Mouse (Mus musculus) left cerebral cortex, postnatal 4 days (tissue): ENCODE results near the gene Wwc1. TPM values are rescaled to one million over a fixed set of nuclear protein-coding genes. Genes with fewer than 3 reads are reported as not detected.

Source experiments
- DNase-seq: peaks from one replicate; pipeline ENCODE4 v3.0.0-alpha.2; 2022
- intact Hi-C: fragments of 180-260 bp; cut with DNase I; formaldehyde crosslinking; loops from one replicate; pipeline ENCODE4 v1.15.1; 2025
- total RNA-seq, 2 experiments: library from RNA; stranded (reverse); gene quantifications; 2 replicates each; pipeline ENCODE4 v1.2.3; 2021

Wwc1 gene
- total RNA-seq, result 100 to 1,000 TPM; 106 to 129 TPM

DNA sequence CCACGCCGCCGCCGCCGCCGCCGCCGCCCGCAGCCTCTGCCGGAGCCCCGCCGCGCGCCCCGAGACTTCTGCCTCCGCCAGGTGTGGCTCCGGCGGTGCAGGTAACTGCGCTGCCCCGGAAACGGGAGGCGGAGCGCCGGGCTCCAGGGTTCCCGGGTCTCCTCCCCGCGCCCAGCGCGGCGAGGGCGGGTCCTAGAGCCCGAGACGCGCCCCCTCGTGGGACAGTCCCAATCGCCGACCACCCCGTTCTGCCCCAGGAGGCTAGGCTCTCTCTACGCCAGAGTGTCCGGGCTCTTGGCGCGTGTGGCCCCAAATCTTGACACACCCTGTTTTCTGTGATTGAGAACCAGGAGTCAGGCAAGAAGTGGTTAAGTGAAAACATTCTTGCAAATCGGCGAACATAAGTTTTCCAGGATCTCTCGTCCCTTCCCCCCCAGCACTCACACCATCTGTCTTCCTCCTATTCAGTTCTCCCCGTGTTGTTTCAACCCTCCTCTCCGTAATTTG lies at the start of gene Wwc1:
Gene Wwc1, minus strand, starts transcription at position 117 of the 507 bp plus-strand sequence.
- DNase-seq, result peak; percentile 73
- intact Hi-C loops, result no loop called here

DNA sequence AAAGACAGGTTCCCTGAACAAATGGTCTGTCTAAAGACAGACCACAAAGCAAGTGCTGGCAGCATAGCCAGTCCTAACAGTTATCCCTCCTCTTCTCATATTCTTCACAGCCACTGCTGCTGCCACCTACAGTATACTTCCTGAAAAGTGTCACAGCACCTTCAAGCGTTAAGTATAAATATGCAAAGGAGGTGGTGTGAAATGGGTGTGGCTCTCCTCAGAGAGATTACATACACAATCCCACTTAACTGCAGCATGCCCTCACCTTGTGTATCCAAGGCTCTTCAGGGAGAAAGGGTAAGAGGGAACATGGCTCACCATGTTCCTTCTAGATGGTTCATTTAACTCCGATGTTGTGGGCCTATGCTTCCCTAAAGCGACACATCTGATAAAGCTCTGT lies 39.7 kb upstream of the Wwc1 start:
- intact Hi-C loops, result no loop called here
- no peak for DNase-seq

- intact Hi-C loops, result no loop called here
- DNase-seq, result no peak
Observed at GRCm38 (mm10) chr11:36013179-36013578, 32.9 kb upstream of the Wwc1 start.

- DNase-seq, result no peak
- intact Hi-C loops, result no loop called here
Observed at GRCm38 (mm10) chr11:36009281-36010208, 29.2 kb upstream of the Wwc1 start.

- DNase-seq, result no peak
- intact Hi-C loops, result loop anchor here (5.0 kb wide), 1 partner anchor 171 kb away; the partner anchor contains the start of gene Rars
Observed at GRCm38 (mm10) chr11:36002900-36003299, 22.6 kb upstream of the Wwc1 start.

DNA sequence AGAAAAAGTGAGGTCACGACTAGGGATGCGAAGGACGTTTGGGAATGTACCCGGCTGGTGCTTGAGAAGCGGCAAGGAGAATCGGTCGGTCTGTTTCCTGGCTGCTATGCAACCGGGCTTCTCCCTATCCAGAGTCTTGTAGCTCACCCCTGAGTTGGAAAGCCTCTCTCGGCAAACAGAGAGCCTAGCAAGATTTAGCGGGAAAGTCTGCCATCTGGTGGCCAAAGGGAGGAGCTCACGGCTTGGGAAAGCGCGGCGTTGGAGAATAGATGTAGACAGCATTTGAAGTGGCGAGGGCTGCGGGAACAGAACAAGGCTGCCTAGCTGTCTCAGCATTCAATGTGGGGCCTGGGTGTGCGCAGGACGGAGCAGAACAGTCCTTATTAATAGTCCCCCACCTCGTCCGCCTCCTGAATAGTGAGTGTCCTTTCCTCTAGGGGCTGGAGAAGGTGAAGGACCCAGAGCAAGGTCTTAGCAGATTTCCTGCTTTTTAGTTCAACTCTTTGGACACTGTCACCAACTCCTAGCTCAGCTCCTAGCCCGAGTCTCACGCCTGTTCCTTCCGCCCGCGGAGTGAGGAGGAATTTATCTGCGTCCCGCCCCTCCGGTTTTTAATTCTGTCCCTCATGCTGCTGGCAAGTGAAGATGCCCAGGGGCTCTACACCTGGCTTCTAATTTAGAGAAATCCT lies 21.1 kb upstream of the Wwc1 start:
- intact Hi-C loops, result loop anchor here (5.0 kb wide), 1 partner anchor 169 kb away; the partner anchor contains the start of gene Rars
- peak; percentile 89 for DNase-seq

GRCm38 (mm10) chr11:36000585-36001281 lies 20.4 kb upstream of the Wwc1 start:
- intact Hi-C loops, result loop anchor here (5.0 kb wide), 1 partner anchor 168 kb away; the partner anchor contains the start of gene Rars
- DNase-seq, result no peak

DNA sequence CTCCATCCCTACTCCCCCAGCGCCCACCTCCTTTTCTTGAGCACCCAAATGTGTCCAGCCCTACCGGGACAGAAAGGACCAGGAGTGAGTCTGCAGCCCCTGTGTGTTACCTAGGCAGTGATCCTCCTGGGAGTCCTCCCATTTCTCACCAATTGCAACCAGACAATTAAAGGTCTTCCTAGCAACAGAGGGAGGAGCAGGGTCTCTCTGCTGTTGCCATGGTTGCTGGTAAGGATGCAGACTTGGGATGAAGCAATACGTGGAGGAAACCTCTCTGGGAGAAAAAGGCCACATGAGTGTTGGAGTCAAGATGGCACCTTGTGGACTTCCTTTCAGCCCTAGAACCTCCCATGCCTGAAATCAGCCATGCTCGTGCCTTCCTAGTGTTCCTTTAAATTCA lies 19.7 kb upstream of the Wwc1 start:
- DNase-seq, result no peak
- intact Hi-C loops, result loop anchor here (5.0 kb wide), 1 partner anchor 168 kb away; the partner anchor contains the start of gene Rars

- no peak for DNase-seq
- intact Hi-C loops, result no loop called here
Observed at GRCm38 (mm10) chr11:35998048-35998447, 17.7 kb upstream of the Wwc1 start.

GRCm38 (mm10) chr11:35995310-35995709 lies 15.0 kb upstream of the Wwc1 start:
- no peak for DNase-seq
- intact Hi-C loops, result no loop called here

- intact Hi-C loops, result no loop called here
- DNase-seq, result peak; percentile 32
Observed at GRCm38 (mm10) chr11:35991846-35992245, 11.5 kb upstream of the Wwc1 start.

DNA sequence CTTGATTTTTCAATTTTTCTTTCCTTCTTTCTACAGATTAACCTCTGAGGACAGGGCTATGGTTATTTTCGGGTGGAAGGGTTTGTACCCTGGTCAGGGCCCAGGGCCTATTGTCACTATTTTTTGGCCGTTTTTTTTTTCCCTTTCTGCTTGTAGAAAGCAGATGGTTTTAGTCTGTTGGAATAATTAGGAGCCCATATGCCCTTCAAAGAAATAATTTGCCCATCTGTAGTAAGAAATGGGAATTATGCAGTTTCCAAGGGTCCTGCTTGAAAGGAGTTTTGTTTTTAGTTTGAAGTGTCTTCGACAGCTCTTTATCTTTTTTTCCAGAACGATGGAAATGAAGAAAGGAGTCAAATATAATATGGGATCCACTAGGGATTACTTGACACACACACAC lies 9.6 kb upstream of the Wwc1 start:
- intact Hi-C loops, result no loop called here
- no peak for DNase-seq

DNA sequence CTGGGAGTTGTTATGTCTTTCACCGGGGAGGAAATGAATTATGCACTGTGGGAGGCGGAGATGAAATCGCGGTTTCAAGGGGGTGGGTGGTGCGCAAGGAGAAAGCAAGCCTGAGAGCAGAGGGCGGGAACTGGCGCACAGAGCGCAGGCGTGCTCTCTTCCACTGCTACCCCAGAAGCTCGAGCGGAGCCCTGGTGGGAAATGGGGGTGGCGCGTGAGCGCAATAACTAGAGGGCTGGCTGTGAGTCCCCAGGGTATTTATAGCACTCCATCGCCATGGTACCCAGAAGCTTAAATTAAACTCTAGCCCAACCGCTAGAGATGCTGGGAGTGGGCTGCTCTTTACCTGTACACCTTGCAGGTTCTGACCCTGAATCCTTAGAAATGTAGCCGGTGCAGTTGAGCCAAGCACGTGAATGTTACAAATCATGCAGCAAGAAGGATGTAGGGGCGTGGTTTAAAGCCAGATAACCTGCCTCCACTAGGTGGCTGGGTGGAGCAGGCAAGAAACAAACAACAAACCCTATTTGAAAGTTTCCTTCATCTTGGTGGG lies 5.6 kb upstream of the Wwc1 start:
- intact Hi-C loops, result no loop called here
- peak; percentile 43 for DNase-seq

- no peak for DNase-seq
- intact Hi-C loops, result no loop called here
Observed at GRCm38 (mm10) chr11:35982734-35983133, 2.4 kb upstream of the Wwc1 start.

- peak; percentile 26 for DNase-seq
- intact Hi-C loops, result loop anchor here (5.0 kb wide), 2 partner anchors 63 to 113 kb away; no protein-coding TSS in a partner anchor
Observed at GRCm38 (mm10) chr11:35979733-35980410, 455 bp downstream of the Wwc1 start.

DNA sequence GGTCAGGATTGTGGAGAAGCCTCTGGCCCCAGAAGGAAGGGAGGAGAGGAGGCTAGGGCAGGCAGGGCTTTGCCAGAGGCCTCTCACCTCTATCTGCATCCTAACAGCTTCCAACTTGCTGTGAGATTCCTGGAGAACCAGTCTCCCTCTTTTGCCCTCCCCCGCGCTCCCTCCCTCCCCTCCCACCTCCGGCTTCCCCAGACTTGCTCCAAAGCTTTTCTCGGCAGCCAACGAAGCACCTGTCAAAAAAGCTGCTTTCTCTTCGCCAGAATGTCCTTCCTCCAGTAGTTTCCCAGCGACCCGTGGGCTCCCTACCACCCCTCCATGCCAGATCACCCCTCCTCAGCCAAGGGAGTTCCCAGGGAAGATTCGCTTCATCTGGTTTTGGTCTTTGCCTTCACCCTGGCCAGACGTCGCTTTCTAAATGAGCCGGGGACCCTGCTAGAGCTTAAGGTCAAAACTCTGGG lies 1.0 kb downstream of the Wwc1 start:
- intact Hi-C loops, result loop anchor here (5.0 kb wide), 2 partner anchors 62 to 112 kb away; no protein-coding TSS in a partner anchor
- DNase-seq, result peak; percentile 21

GRCm38 (mm10) chr11:35977796-35978195 lies 2.5 kb downstream of the Wwc1 start:
- DNase-seq, result no peak
- intact Hi-C loops, result loop anchor here (5.0 kb wide), 2 partner anchors 60 to 110 kb away; no protein-coding TSS in a partner anchor

DNA sequence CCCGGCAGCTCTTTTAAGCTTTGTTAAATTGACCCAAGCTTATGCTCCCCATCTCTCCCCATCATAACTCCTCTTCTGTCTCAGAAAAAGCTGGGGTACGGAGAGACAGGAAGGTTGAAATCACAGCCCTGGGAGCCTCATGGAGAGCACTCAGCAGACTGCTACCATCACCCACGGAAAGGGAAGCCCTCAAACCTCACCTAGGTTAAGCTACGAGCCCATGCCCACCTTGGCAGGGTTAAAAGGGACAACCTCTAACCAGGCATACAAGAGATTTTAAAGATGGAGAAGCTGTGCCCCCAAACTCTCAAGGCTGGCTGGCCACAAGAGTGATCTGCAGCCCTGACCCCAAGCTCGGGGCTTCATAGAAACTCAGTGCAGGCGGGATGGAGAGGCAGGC lies 3.2 kb downstream of the Wwc1 start:
- no peak for DNase-seq
- intact Hi-C loops, result loop anchor here (5.0 kb wide), 2 partner anchors 60 to 110 kb away; no protein-coding TSS in a partner anchor

DNA sequence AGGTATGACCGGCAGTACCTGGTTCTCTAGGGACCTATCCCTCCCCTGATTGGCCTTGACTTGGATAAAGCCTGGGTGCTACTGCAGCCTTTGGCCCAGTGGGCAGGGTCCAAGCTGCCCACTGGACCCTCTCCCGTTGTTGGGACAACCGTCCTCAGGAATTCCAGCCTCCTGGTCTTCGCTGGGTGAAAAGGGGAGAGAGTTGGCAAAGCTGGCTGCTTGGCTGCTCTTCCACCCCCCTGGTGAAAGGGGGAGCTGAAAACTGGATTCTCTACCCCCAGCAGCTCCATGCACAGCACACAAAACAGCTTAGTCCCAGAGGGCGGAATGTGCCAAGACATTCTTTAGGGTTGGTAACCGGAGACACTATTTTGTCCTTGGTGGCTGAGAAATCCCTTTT lies 3.8 kb downstream of the Wwc1 start:
- DNase-seq, result peak; percentile 57
- intact Hi-C loops, result loop anchor here (5.0 kb wide), 2 partner anchors 59 to 109 kb away; no protein-coding TSS in a partner anchor
